Mouse (Mus musculus) thymus, adult 2 months (tissue): ENCODE data around the gene Wdr31.

Experiments
- CTCF ChIP-seq: fragments of 200-500 bp; IDR thresholded peaks from 2 replicates; pipeline ENCODE4 v1.5.1; 2012; ENCODE audit warnings: mild to moderate bottlenecking, control low read depth, low read length, moderate library complexity, borderline replicate concordance; ENCODE audit not compliant: control insufficient read depth, poor library complexity, insufficient read depth; ENCODE audit errors: extremely low read depth
- POLR2A ChIP-seq: fragments of 200-500 bp; IDR thresholded peaks from 2 replicates; pipeline ENCODE4 v1.6.1; 2012; ENCODE audit warnings: mild to moderate bottlenecking, low read length, control low read depth, moderate library complexity; ENCODE audit not compliant: control insufficient read depth, poor library complexity, insufficient read depth; ENCODE audit errors: extremely low read depth

DNA sequence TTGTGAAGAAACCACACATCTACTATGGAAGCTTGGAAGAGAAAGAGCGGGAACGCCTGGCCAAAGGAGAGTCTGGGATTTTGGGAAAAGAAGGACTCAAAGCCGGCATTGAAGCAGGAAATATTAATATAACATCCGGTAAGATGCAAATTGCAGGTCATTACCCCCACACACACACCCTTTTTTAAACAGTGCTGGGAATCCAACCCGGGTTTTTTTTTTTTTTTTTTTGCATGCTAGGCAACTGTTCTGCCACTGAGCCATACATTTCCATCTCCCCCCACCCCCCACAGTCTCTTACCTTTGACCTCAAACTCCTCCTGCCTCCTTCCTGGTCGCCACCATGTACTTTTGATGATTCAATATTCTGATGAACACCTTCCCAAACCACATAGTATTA, 61.1 kb downstream of the Wdr31 start:
- TF ChIP-seq POLR2A (no peak), CTCF (no peak)
